Mouse (Mus musculus): ENCODE data around the gene Tspan4.
A peak's percentile ranks its signal among the peaks of the same experiment; 100 is the strongest.

The Tspan4 gene

GRCm38 (mm10) chr7:141477578-141478269 is 2.7 kb downstream of the Tspan4 start:
- DNase-seq, result peak in 1 of 2 experiments; percentile 63

DNA sequence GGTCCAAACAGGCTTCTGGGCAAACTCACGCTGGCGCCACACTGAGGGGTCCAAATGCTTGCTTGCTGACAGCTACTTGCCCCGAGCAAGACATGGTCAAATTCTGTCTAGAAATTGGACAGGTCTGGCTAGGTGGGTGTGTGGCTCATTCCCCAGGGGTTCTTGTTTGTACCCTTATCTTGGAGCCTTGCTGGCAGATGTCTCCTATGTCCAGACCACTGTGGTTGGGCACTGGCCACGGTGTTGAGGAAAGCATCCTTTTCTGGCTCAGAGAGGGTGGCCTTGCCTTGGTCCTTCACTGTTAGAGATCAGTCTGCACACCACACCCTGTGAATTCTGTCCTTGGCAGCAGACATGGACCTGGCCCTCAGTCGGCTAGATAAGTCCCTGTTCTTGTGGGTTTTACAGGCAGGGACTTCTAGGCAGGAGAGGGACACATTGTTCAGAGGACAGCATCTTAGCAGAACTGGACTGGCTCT is 3.3 kb downstream of the Tspan4 start:
- no peak for DNase-seq

DNA sequence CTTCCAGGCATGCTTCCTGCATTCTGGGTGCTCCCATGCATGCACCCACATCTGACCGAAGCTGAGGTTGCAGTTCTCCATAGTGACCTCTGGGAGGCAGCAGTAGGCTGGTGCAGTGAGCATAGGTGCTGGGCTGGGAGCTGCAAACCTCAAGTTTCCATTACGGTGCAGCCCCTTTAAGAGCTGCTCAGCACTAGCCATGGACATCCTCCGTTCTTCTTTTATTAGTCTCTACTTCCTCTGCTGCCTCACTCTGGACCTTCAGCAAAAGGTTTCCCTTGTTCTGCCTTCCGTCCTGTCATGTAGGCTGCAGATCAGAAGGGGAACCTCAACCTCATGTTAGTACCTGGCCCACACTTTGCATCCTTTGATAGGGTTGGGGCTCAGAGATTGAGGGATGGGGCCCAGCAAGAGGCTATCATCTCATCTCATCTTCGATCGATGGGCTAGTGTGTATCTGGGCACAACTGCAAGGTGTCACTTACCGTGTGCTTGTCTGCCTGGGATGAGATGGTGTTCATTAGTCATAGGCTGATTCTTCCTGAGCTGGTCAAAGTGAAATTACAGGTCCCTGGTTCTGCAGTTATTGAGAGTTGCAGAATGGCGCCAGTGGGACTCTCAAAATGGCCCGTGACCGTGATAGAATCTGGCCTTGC is 5.9 kb downstream of the Tspan4 start:
- peak; percentile 69 to 82 for DNase-seq

DNA sequence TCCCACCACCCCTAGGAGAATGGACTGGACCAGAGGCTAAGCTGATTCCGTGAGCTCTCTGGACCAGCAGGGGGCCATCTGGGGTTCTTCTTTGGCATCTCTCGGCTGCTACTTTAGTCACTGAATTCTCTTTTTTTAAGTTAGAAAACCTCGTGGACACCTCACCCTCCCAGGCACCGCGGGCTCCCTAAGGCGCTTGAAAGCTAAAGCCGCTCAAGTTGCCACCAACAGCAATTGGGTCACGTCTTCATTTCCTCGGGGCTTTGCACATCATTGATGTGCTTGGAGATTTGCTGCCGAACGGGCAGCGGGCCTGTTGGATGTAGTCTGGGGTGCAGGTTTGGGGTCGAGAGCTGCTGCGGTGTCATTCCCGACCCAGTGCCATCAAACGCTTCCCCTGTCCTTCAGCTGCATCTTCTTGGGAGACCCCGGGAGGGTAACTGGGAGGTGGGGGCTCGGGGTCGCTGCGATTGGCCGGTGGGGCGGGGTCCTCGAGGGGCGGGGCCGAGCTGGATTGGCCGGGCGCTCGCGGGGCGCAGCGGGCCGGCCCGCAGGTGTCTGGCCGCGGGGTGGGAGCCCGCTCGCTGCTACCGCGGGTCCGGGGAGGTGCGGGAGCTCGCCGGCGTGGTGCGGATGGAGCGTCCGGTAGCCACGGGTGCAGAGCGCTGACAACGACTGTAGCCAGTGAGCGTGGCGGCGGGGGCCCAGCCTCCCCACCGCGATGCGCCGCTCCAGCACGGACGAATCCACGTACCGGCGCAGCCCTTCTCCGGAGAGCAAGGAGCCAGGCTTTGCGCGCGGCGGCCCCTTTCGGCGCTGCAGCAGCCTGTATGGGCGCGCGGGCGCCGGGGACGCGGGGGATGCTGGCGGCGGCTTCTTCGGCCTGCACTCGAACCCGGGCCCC is 6.7 kb downstream of the Tspan4 start:
- peak; percentile 66 to 73 for DNase-seq

DNA sequence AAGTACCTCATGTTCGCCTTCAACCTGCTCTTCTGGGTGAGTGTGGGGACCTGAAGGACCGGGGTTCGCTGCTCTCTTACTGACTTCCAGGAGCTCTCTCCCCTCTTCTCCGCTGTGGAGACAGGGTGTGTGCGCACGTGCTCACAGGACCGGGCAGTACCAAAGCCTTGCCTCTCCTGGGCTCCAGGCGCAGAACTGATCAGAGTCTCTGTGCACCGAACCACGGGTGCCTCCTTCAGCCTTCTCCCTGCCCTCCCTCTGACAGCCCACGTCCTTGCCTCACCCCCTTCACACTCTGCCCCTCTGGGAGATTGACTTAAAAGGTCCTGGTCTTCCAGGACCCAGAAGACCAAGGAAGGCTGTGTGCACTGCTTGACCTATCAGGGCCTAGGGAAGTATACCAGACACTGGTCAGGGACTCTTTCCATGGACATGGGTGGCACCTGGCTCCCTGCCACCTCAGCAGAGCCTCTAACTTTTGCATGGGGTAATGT is 7.5 kb downstream of the Tspan4 start:
- DNase-seq, result no peak

DNA sequence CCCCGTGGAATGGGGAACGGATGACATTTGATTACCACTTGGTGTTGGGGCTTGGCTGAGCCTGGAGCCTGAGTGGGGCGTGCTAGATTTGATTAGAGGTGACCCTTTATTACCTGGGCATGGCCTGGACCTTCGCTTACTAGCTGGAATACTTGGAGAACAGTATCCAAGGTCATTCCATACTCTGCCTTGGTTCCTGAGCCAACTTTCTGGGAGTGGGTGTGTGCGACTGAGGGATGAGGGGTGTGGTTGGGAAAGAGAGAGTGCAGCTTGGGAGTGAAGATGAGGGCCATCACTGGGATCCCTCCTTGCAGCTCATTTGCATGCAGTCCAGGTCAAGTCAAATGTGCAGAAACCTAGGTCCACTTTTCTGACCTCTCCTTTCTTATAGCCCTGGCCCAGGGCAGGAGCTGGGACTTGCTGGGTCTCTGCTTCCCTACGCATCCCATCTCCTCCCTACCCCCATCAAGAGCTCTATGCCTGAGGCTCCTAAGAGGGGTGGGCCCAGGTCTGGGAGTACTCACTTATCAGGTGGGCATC is 8.1 kb downstream of the Tspan4 start:
- no peak for DNase-seq

DNA sequence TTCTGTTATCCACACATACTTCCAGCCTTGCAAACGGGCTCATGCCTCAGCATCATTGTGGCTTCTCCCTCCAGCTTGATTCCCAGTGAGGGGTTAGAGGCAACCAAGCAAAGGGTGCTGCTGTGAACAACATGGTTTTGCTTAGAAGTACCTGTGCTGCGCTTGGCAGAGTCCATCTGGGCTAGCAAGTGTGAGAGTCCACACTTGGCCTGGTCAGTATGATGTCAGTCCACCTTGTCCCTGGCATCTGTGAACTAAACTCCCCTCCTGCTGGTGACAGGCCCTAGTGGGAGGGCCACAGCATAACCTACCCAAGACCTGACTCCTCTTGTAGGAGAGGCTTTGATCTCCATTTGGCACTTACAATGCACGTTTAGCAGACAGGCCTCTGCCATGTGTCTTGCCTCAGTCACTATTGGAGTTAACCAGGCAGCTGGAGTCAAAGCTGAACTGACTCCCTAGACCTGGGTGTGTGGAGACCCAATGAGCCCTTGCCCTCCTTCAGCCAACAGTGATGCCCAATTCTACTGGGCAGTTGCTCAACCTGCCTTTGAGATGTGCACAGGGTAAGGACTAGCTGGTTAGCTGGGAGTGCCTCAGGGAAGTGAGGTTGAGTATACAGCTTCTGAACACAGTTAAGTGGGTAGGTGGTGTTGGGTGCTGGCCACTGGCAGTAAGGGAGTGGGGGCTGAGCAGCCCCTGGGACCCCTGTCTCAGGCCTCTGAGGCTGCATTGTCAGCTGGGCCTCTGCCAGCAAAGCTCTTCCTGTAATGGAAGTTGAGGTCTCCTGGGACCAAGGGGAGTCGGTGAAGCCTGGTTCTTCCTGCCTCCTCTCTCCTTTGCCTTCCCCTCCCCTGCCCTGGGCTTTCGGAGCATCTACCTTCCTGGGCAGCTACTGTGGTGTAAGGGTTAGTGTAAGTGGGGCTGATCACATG is 9.4 kb downstream of the Tspan4 start:
- DNase-seq, result no peak

DNA sequence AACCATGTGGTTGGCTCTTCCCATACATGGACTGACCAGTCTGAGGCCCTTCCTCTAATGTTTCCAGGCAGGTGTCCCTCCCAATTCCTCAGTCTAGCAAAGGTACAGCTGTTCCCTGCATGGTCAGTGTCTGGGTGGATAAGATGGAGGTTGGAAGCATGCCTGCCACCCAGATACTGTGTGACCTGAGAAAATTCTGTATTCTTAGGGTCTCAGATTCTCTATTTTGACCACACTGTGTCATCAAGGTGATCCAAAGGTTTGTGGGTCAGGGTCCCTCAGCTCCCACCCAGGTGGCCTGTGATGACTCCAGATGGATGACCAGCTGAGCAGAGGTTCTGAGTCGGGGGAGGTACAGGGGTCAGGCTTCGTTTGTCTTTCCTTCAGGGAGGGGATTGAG is 10.1 kb downstream of the Tspan4 start:
- no peak for DNase-seq

DNA sequence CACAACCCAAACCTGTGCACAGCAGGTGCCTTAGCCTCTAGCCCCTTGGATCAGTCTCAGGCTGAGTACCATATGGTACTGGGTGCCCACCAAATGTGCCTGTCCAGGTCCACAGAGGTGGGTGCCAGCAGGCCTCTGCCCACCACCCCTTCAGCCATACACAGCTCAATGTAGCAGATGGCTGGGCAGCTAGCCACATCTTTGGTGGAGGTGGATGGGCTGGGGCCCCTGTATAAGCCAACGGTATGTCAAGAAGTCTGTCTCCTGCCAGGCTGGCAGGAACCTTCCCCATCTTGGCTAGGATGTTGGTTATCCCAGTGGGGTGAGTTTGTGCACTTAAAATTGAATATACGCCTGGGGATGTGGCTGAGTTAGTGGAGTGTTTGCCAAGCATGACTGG is 10.6 kb downstream of the Tspan4 start:
- DNase-seq, result no peak

DNA sequence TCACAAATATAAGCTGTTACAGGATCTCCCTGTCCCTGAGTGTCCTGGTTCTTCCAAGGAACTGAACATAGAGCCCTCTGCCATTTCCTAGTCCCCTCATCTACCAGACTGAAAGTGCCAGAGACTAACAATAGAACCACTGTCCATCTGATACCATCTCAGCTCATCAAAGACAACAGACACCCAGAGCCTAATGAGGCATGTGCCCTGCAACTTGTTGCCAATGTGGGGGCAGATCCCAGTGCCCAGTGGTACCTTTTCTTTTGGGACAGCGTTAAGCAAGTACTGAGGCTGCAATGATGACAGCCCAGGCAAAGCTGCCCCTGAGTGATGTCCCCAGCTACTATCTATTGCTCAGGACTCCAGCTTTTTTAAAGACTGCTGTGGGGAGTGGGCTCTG is 11.2 kb downstream of the Tspan4 start:
- no peak for DNase-seq

- no peak for DNase-seq
Measured at GRCm38 (mm10) chr7:141487141-141487540, 12.1 kb downstream of the Tspan4 start.

DNA sequence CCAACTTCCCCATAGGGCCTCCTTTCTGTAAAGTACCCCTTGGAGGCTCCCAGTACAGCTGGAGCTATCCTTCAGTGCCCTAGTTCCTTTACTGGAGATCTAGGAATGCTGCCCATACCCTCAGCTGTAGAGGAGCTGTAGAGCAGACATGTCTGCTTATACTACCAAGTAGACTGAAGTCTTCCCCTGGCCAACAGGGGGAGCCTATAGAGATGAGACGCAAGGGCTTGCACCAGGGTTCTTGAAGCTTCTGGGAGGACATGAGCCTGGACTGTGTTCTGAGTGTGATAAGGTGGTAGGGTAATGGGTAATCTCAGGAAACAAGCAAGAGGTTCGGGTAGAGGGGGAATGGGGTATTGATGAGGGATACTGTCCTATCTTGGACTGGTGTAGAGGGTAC is 16.1 kb downstream of the Tspan4 start:
- DNase-seq, result no peak

DNA sequence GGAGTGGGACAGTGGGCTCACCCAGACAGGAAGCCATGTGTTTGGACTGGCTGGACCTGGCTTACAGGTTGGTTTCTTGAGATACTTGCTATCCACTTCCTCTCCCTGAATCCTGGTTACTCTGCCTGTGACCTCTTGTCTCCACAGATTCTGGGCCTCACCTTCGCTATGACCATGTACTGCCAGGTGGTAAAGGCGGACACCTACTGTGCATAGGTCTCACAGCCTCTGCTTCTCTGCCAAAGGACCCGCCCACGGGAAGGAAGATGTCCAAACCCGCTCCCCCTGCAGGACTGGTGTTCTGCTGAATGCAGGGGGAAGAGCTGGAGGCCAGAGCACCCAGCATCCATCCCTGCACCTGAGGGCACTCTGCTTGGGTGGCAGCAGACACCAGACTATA is 17.7 kb downstream of the Tspan4 start:
- DNase-seq, result no peak

DNA sequence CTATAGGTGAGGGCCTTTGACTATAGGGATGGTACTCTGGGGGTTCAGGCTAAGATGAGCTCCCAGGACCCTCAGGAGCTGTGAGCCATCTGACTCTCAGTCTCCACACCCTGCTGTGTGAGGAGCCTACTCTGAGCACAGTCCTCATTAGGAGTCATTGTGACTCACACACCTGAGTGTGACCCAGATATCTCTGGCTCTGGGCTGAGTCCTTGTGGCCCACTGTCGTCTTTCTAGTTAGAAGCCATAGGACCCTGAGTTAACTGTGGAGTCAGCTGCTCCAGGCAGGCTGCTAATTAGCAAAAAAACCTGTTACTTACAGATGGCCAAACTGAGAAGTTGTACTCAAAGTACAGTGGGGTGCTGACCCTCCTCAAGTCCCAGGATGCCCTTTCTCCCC is 18.7 kb downstream of the Tspan4 start:
- no peak for DNase-seq

DNA sequence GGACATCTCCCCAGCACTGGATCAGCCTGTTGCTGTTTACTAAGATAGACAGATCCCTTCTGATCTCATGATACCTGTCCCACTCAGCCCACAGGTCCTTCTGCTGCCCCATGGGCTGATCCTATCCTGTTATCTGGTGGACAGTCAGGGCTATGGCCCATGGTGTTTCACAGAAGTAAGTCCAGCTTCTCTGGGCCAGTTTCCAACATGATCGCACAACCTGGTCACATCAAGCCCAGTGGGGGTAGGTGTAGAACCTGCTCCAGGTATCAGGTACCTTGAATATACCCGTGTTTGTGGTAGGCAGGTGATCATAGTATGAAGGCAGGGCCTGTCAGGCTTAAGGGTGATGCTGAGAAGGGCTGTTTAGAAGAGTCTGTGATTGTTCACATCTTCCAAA is 20.3 kb downstream of the Tspan4 start:
- DNase-seq, result no peak

GRCm38 (mm10) chr7:141495940-141496339 is 20.9 kb downstream of the Tspan4 start:
- DNase-seq, result no peak

- DNase-seq, result no peak
Measured at GRCm38 (mm10) chr7:141497600-141497999, 22.6 kb downstream of the Tspan4 start.

DNA sequence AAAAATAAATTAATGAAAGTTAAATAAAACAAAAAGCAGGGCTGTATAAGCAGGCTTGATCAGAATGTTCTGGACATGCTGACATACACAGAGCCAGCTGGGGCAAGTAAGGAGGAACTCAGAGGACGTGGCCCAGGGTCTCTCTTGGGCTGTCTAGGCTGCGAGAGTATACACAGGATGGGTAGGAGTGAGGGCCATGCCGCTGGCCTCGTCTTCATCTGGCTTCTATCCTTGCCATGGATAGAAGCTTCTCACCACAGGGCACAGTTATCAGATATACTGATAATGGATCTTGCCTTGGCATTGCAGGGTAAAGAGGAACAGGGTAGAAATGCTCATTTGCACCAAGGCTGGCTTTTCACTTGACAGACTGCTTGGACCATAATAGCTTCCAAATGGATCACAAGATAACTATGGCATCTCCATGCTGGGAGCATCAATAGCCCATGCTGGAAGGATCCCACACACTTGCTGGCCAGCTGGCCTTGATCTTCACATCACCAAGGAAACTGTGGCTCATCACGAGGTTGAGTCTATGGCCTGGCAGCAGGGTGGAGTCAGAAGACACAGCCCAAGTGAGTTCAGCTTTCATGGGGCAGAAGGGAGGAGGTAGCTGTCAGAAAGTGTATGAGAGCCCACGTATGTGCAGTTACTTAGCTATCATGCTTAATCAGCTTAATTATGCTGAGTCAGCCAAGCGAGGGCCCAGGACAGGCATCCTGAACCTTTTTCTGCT is 26.9 kb downstream of the Tspan4 start:
- DNase-seq, result no peak

- no peak for DNase-seq
Measured at GRCm38 (mm10) chr7:141502556-141502905, 27.5 kb downstream of the Tspan4 start.

DNA sequence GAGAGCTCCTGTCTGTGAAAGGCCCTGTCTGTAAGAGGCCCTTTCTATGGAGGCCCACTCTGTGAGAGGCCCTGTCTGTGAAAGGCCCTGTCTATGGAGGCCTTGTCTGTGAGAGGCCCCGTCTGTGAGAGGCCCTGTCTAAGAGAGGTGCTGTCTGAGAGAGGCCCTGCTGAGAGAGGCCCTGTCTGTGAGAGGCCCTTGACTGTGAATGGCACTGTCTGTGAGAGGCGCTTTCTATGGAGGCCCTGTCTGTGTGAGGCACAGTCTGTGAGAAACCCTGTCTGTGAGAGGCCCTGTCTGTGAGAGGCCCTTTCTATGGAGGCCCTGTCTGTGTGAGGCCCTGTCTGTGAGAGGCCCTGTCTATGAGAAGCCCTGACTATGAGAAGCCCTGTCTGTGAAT is 31.2 kb downstream of the Tspan4 start:
- no peak for DNase-seq

DNA sequence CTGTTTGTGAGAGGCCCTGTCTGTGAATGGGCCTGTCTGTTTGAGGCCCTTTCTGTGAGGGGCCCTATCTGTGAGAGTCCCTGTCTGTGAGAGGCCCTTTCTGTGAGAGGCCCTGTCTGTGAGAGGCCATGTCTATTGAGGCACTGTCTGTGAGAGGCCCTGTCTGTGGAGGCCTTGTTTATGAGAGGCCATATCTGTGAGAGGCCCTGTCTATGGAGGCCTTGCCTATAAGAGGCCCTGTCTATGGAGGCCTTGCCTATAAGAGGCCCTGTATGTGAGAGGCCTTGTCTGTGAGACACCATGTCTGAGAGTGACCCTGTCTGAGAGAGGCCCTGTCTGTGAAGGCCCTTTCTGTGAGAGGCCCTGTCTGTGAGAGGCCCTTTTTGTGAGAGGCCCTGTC is 33.1 kb downstream of the Tspan4 start:
- no peak for DNase-seq

Data from lung, postnatal 4 days (tissue).